10 mouse cellular contexts compared by ENCODE assay signal in the genomic region with DNA sequence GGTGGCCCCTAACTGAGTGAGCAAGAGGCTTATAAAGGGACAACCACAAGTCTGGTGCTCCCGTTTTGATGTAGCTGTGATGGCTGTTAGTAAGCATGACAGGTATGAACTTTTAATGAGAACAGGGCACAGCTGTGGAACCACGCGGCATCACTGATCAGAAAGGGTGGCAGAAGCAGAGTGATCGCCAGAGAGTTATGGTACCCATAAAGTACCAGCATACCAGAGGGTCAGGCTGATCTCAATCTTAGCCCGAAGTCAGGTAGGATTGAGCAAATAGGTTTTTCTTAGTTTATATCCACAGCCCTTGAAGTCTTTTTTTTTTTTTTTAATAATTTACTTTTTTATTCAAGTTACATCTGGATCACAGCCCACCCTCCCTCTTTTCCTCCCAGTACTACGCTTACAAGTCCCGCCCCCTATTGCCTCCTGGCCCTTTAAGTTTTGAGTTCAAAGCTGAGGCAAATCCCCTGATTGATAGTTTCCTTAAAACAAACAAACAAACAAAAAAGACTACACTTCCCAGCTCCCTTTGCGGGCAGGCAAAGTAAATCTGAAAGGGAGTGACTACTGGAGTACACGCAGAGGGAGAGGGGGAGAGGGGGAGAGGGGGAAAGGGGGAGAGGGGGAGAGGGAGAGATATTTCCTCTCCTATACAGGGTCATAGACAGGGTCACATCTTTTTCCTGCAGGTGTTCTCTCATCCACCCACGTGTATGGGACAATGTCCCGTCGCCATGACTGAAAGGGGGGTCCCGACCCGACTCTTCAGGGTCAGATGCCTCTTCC. TPM values are rescaled to one million over a fixed set of nuclear protein-coding genes. Genes with fewer than 3 reads are reported as not detected.
DNase-seq lines count a peak whose midpoint lies in the region; ATAC-seq lines count a peak whose summit lies in the region.
"Had no signal": no experiment of that assay in that cellular context is flagged by ENCODE, and none has a peak within 500 bp of the region (broad histone marks: within the 10 kb centered on the region; RNA-seq: fewer than 3 reads in every experiment).

No protein-coding gene starts in this region.

- no peaks in the 10 kb centered on the region for H3K27me3 ChIP-seq in heart, embryonic 11.5 days (ENCODE audit: control insufficient read depth, insufficient read depth, low read length)
- H3K27me3 ChIP-seq in hindbrain, embryonic 12.5 days = no peaks in the 10 kb centered on the region

- peaks cover 3% of the 10 kb centered on the region; the same call in 1 of the 2 replicates for H3K4me1 ChIP-seq in heart, embryonic 11.5 days (ENCODE audit: control insufficient read depth, insufficient read depth, low read length)
- peaks cover 5% of the 10 kb centered on the region; the same call in 1 of the 2 replicates for H3K4me1 ChIP-seq in hindbrain, embryonic 12.5 days

- peak overlapping the region; percentile 81 for H3K4me2 ChIP-seq in heart, embryonic 11.5 days
- H3K4me2 ChIP-seq in hindbrain, embryonic 12.5 days (replicated peaks) = peak overlapping the region; percentile 74

- no peaks in the 10 kb centered on the region for H3K36me3 ChIP-seq in heart, embryonic 11.5 days (ENCODE audit: control insufficient read depth, insufficient read depth, low read length)
- H3K36me3 ChIP-seq in hindbrain, embryonic 12.5 days = no peaks in the 10 kb centered on the region

- H3K9ac ChIP-seq in heart, embryonic 11.5 days (ENCODE audit: low read depth, low read length) = 0 out of 2 replicates have a peak overlapping the region, but pooled peaks have one; percentile 28
- H3K9ac ChIP-seq in hindbrain, embryonic 12.5 days = peak overlapping the region; percentile 54

- H3K27ac ChIP-seq in heart, embryonic 11.5 days (ENCODE audit: low read depth, low read length) = no peak overlapping the region
- H3K27ac ChIP-seq in hindbrain, embryonic 12.5 days = no peak overlapping the region

- intact Hi-C loops in heart, postnatal 10 days (cut with DNase I) = loop anchor here (5.0 kb wide), 2 partner anchors 660 to 1800 kb away; partner anchors contain the start of gene Psg16

- no peak for DNase-seq in heart, postnatal 10 days
- DNase-seq in embryo, embryonic 11 days = peak; percentile 7
- peak; percentile 51 for DNase-seq in lung, postnatal 10 days
- DNase-seq in thymus, postnatal 4 days = no peak
- no peak for DNase-seq in testis, postnatal 14 days (ENCODE audit: low spot score)
- DNase-seq in right cerebral cortex, postnatal 10 days (ENCODE audit: low spot score in 2 of 2) = no peak
- DNase-seq: cerebellum, adult 11 months had no signal

- 35% methylated on average over 13 of the region's 14 CpGs for WGBS in heart, embryonic 11.5 days (ENCODE audit: insufficient replicate concordance)
- 34% methylated on average over 13 of the region's 14 CpGs for WGBS in hindbrain, embryonic 12.5 days

- H3K9me3 ChIP-seq in heart, embryonic 11.5 days (replicated peaks; ENCODE audit: control insufficient read depth, low read length) = 0 out of 2 replicates have a peak, but pooled peaks cover 3% of the 10 kb centered on the region
- H3K9me3 ChIP-seq in hindbrain, embryonic 12.5 days (replicated peaks) = 0 out of 2 replicates have a peak, but pooled peaks cover 5% of the 10 kb centered on the region

- H3K4me3 ChIP-seq in heart, embryonic 11.5 days (ENCODE audit: low read depth, low read length) = peak overlapping the region; percentile 38
- H3K4me3 ChIP-seq in hindbrain, embryonic 12.5 days = peak overlapping the region; percentile 33

- no peak for ATAC-seq in heart, embryonic 11.5 days (replicated peaks; ENCODE audit: insufficient number of reproducible peaks, low FRiP score, low TSS enrichment)
- ATAC-seq in hindbrain, embryonic 12.5 days (ENCODE audit: low FRiP score) = peak; percentile 73

RNA-seq across cellular contexts. Expression of gene Pglyrp1, which starts 1.1 kb away (rescaled TPM):
- 0.45 and 1.6 TPM in 2 replicates for polyA plus RNA-seq in heart, embryonic 11.5 days (2014; fragmentation: Nextera tagmentation; extraction: Ambion mirVana)
- 1 to 10 TPM; 2.0 to 2.8 TPM for total RNA-seq in heart, postnatal 10 days (2021)
- 2.9 and 3.8 TPM in 2 replicates for polyA plus RNA-seq in hindbrain, embryonic 12.5 days (2016; fragmentation: Nextera tagmentation; extraction: Ambion mirVana)

RNA-seq across cellular contexts. Expression of gene Mill2, which starts 32.4 kb away (rescaled TPM):
- polyA plus RNA-seq in heart, embryonic 11.5 days (2014; fragmentation: Nextera tagmentation; extraction: Ambion mirVana) = not detected in 2 replicates
- 1 to 10 TPM; 5.1 to 5.5 TPM for total RNA-seq in heart, postnatal 10 days (2021)
- polyA plus RNA-seq in hindbrain, embryonic 12.5 days (2016; fragmentation: Nextera tagmentation; extraction: Ambion mirVana) = 0.27 and 0.45 TPM in 2 replicates

RNA-seq across cellular contexts. Expression of gene Ccdc61, which starts 38.0 kb away (rescaled TPM):
- 12.1 and 19.8 TPM in 2 replicates for polyA plus RNA-seq in heart, embryonic 11.5 days (2014; fragmentation: Nextera tagmentation; extraction: Ambion mirVana)
- total RNA-seq in heart, postnatal 10 days (2021) = 10 to 100 TPM in 1 of 2 experiments, 1 to 10 TPM in 1; 9.5 to 11.5 TPM
- 28.8 and 31.9 TPM in 2 replicates for polyA plus RNA-seq in hindbrain, embryonic 12.5 days (2016; fragmentation: Nextera tagmentation; extraction: Ambion mirVana)

RNA-seq across cellular contexts. Expression of gene Psg17, which starts 50.8 kb away (rescaled TPM):
- 0.14 TPM in 1 of 2 replicates, not detected in the other for polyA plus RNA-seq in heart, embryonic 11.5 days (2014; fragmentation: Nextera tagmentation; extraction: Ambion mirVana)
- total RNA-seq in heart, postnatal 10 days (2021) = not detected
- polyA plus RNA-seq in hindbrain, embryonic 12.5 days (2016; fragmentation: Nextera tagmentation; extraction: Ambion mirVana) = not detected in 2 replicates
- total RNA-seq: left cerebral cortex, postnatal 25 days had no signal

RNA-seq across cellular contexts. Expression of gene Nova2, which starts 53.5 kb away (rescaled TPM):
- 0.77 and 0.93 TPM in 2 replicates for polyA plus RNA-seq in heart, embryonic 11.5 days (2014; fragmentation: Nextera tagmentation; extraction: Ambion mirVana)
- 10 to 100 TPM in 1 of 2 experiments, 1 to 10 TPM in 1; 9.9 to 10.1 TPM for total RNA-seq in heart, postnatal 10 days (2021)
- polyA plus RNA-seq in hindbrain, embryonic 12.5 days (2016; fragmentation: Nextera tagmentation; extraction: Ambion mirVana) = 11.2 and 12.5 TPM in 2 replicates

Comparison
In these comparisons a context has a peak if more than half of its experiments do, and no peak if none do; other contexts are left out.
1. DNase-seq: peak in embryo, embryonic 11 days (single experiment) and lung, postnatal 10 days (single experiment); none in heart, postnatal 10 days (0 of 2), thymus, postnatal 4 days (single experiment), testis, postnatal 14 days (single experiment) and right cerebral cortex, postnatal 10 days (0 of 2).